Mouse (Mus musculus) bone marrow, adult 2 months (tissue): ENCODE results near the gene Pde4a. TPM values are rescaled to one million over a fixed set of nuclear protein-coding genes. Genes with fewer than 3 reads are reported as not detected.
A peak's percentile ranks its signal among the peaks of the same experiment; 100 is the strongest.

ENCODE experiments used
- H3K27ac ChIP-seq: fragments of 200-500 bp; 2 replicates; pipeline ENCODE4 v1.5.1; 2012; ENCODE audit warnings: low read depth, mild to moderate bottlenecking, control low read depth, inconsistent platforms, low read length; ENCODE audit not compliant: control insufficient read depth, poor library complexity, insufficient read depth
- H3K4me1 ChIP-seq: fragments of 200-500 bp; 2 replicates; pipeline ENCODE4 v1.6.1; 2011; ENCODE audit warnings: low read length; ENCODE audit not compliant: control insufficient read depth, insufficient read depth
- H3K4me3 ChIP-seq: fragments of 200-500 bp; replicated peaks from 2 replicates; pipeline ENCODE3; 2011; ENCODE audit warnings: mild to moderate bottlenecking, low read depth, low read length, control low read depth; ENCODE audit not compliant: control insufficient read depth
- CTCF ChIP-seq: fragments of 200-500 bp; IDR thresholded peaks from 2 replicates; pipeline ENCODE4 v1.5.1; 2011; ENCODE audit warnings: low read length, control low read depth; ENCODE audit not compliant: control insufficient read depth, insufficient read depth
- POLR2A ChIP-seq: fragments of 200-500 bp; IDR thresholded peaks from 2 replicates; pipeline ENCODE4 v1.6.1; 2011; ENCODE audit warnings: low read depth, mild to moderate bottlenecking, control low read depth, low read length, borderline replicate concordance; ENCODE audit not compliant: control insufficient read depth
- WGBS: fragments of 180-500 bp; shearing (Covaris S2); methylation state at CpG from one replicate; pipeline ENCODE4 v1.1.7; 2018; 5-methylcytosine and 5-hydroxymethylcytosine counted together
- polyA plus RNA-seq: library from polyadenylated mRNA; stranded (reverse); fragments of >200 nt; gene quantifications from 2 replicates; pipeline ENCODE4 v1.2.4, GENCODE M21; 2011; ENCODE audit warnings: low replicate concordance; ENCODE audit not compliant: missing spikeins, insufficient read depth, insufficient read length

The Pde4a gene
- 6.5 and 7.9 TPM in 2 replicates for polyA plus RNA-seq

DNA sequence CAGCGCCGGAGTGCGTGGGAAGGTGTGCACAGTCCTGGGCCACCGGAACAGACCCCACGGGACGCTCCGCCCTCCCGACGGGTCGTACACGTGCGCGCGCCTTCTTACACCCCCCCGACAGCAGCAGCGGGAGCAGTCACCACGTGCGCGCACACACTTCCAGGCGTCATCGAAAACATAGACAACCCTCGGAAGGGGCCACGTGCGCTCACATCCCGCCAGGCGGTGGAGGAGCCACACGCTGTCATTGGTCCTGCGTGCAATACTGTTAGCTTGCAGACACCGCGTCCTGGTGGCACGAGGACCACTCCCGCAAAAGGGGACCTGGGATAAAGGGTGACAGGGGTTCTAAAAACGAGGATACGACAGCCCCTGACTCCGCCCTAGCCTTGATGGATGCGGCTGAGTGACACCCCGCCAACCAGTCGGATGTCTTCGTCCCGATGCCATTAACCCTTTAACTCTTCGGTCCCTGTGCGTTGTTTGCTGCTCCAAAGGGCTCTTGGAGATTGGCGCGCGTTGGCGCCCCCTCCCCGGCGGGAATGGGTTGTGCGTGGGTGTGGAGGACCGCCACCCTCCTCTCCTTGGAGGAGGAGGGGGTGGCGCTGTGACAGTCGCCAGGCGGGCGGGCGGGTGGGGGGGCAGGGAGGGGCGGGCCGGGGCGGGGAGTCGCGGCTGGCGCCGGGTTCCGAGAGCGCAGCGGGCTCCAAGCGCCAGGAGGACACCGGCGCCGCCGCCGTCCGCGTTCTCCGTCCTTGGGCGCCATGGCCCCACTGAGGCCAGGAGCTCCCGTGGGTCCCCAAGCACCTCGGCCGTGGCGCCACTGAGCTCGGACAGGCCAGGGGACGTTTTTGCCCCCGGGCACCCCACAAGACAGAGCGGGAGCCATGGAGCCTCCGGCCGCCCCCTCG is at the start of gene Pde4a:
TSS of gene Pde4a (plus strand) at position 674 of the 911 bp plus-strand sequence.
- 1% methylated on average over 86 of the region's 86 CpGs for WGBS
- Histone ChIP-seq H3K27ac (no peak within 1 kb of the TSS), H3K4me3 (no peak within 1 kb of the TSS), H3K4me1 (peaks cover 3% of the 10 kb centered on the region)
- TF ChIP-seq CTCF = no peak

DNA sequence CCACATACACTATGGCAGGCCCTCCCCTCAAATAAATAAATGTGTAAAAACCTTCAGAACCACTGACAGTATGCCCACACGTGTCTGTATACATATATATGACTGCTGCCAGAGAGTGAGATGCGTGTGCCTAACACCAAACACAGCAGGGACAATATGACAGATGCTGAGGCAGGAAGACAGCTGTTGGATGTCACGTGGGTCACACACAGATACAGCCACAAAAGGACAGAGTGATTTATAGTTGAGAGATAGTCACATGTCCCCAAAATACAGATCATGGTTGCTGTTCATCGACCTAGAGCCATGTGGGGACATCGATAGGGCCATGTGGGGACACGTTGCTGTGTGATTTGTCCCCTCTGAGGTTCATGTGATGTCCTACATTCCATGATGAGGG is 48.4 kb upstream of the Pde4a start:
- no peak overlapping the region for H3K4me3 ChIP-seq
- no peak for TF ChIP-seq POLR2A
- no peak for TF ChIP-seq CTCF
- WGBS = 71% methylated on average over 6 of the region's 6 CpGs
- H3K4me1 ChIP-seq = no peaks in the 10 kb centered on the region
- H3K27ac ChIP-seq = no peak overlapping the region

DNA sequence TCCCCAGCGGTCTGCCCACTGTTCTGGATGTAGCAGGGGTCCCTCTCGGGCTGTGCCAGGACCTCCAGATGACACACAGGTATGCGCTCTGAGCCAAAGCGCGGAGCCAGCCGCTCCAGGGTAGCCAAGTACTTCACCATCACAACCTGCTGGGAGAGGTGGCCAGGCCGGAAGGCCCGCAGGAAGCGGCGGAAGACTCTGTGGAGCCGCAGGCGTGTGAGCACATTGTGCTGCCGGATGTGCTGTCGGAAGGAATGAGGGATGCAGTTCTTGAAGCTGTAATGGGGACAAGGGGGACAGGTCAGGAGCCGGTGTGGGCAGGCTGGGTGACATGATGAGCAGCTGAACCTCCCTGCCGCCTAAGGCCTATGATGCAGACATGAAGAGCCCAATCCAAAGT is 44.0 kb upstream of the Pde4a start:
- H3K4me1 ChIP-seq = peaks cover 3% of the 10 kb centered on the region; the same call in 1 of the 2 replicates
- H3K4me3 ChIP-seq = no peak overlapping the region
- WGBS = 92% methylated on average over 16 of the region's 16 CpGs
- TF ChIP-seq CTCF = no peak
- TF ChIP-seq POLR2A = no peak
- no peak overlapping the region for H3K27ac ChIP-seq

DNA sequence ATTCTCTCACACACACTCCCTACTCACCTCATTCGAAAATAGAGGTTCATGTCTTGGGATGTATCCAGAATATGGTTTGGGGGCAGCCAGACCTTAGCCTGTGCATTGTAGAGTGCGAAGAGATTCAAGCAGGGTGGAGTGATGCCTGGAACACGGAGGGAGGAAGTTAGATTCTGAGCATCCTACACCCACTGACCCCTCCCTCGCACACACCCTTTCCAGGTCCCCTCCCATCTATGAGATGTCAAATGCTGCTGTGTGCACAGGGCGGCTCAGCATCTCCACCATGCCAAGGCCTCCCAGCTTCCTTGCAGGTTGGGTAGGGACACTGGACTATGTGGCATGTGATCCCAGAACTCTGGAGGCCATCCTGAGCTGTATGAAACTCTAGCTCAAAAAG is 40.7 kb upstream of the Pde4a start:
- 72% methylated on average over 5 of the region's 5 CpGs for WGBS
- peak overlapping the region; percentile 25; the same call in 1 of the 2 replicates for H3K27ac ChIP-seq
- TF ChIP-seq CTCF (no peak), POLR2A (no peak)
- peaks cover 3% of the 10 kb centered on the region; the same call in 1 of the 2 replicates for H3K4me1 ChIP-seq
- H3K4me3 ChIP-seq = no peak overlapping the region

DNA sequence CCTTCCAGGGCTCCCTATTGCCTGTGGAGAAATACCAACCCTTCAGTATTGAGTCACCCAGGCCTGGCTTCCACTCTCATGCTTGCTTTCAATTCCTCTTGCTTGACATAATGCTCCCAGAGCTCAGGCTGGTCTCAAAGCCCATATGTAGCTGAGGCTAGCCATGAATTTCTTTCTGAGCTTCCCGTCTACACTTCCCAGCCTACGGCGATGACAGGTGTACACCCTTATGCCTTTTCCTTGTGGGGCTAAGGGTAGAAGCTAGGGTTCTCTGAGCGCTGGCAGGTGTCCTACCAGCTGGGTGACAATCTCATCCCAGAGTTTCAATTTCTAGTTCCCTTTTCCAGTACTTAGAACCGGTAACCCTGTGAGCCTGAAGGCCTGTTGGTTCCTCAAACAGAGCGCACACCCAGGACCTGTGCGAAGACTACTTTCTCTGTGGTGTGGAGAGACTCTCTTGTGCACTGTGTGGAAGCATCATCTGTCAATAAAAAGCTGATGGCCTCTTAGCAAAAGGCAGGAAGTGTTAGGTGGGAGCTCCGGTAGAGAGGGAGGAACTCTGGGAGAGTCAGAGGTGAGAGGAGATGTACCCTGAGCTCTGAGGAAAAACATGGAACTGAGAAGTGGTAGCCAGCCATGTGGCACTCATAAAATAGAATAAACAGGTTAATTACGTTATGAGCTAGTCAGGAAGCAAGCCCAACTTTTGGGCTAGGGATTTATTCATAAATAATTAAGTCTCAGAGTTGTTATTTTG is 39.8 kb upstream of the Pde4a start:
- H3K27ac ChIP-seq = no peak overlapping the region; the same call in 1 of the 2 replicates
- TF ChIP-seq CTCF = no peak
- no peak for TF ChIP-seq POLR2A
- 40% methylated on average over 9 of the region's 9 CpGs for WGBS
- no peak overlapping the region for H3K4me3 ChIP-seq
- peaks cover 3% of the 10 kb centered on the region; the same call in 1 of the 2 replicates for H3K4me1 ChIP-seq

DNA sequence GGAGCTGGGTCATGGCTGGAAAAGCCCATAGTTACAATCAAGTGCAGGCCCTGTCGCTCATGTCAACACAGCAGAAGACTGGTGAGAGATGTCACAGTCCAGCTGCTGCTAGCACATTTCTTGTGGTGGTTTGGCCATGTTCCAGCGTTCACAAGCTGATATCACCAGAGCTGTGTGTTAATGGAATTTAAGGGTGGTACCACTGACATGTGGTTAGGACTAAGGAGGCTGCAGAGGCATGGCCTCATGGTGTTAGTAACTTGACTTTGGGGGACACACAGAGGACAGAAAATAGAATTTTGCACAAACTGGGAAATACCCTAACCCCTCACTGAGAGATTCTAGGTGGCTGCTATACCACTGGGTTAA is 39.3 kb upstream of the Pde4a start:
- no peak overlapping the region for H3K4me3 ChIP-seq
- peaks cover 3% of the 10 kb centered on the region; the same call in 1 of the 2 replicates for H3K4me1 ChIP-seq
- TF ChIP-seq POLR2A (no peak), CTCF (no peak)
- WGBS = 23% methylated on average over 2 of the region's 2 CpGs
- H3K27ac ChIP-seq = no peak overlapping the region

DNA sequence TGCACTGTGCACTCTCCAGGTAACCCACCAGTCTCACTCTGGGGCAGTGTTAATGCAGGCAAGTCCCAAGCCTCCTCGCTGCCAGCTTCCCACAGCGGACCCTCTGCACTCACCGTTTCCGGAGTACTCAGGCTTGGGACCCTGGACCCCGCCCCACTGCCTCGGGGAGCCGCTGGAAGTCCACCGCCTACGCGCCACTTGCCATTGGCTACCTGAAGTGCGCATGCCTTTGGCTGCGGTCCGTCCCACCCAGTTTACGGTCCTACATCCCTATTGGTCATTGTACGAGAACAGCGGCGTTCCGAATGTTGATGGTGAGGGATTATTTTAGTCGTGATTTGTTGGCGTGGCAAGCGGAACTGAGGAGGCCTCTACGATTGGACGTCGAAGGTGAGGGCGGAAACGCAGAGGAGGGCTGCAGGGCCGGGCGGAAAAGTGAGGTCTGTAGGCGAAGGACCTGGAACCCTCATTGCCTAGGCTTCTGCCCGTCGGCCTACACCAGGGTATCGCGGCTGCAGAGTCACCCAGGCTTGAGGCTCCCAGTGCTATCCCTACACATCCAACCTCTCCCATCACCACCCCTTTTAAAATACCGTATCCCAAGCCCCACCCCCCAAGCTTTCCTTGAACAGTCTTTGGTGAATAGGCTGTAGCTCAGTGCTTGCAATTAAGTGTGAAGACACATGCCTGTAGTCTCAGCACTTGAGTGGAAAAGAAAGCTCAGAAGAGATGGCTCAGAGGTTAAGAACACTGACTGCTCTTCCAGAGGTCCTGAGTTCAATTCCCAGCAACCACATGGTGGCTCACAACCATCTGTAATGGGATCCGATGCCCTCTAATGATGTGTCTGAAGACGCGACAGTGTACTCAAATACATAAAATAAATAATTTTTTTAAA is 34.2 kb upstream of the Pde4a start, which contains the start of gene Tyk2:
TSS of gene Tyk2 (minus strand) at position 185 of the 898 bp plus-strand sequence.
- H3K27ac ChIP-seq = no peak within 1 kb of the TSS
- H3K4me3 ChIP-seq = peak within 1 kb of the TSS; percentile 77
- WGBS = 7% methylated on average over 37 of the region's 37 CpGs
- TF ChIP-seq CTCF (no peak), POLR2A (peak; percentile 73; the same call in 1 of the 2 replicates)
- peaks cover 2% of the 10 kb centered on the region for H3K4me1 ChIP-seq
